Mouse (Mus musculus): ENCODE results near the gene Ice1. TPM values are rescaled to one million over a fixed set of nuclear protein-coding genes. Genes with fewer than 3 reads are reported as not detected.
A peak's percentile ranks its signal among the peaks of the same experiment; 100 is the strongest.

Gene Ice1
- total RNA-seq (2012; rRNA removed) = 56.4 and 60.6 TPM in 2 replicates

DNA sequence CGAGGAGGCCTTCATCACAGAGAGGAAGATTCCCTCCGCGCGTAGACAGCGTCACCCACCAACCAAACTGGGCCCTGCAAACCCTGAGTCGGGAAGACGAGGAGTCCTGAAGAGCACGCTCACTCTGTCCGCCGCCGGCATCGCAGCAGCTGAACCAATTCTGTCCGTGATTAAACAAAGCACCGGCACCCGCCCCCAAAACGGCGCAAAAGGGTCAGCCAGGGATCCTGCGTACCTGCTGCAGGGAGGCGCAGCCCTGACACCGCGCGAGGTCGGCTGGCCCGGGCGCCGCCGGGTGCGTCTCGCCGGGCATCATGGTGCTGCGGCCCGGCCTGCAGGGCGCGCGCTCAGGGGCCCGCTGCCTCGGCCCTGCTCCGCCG lies at the start of gene Ice1:
Ice1 (minus strand) TSS at position 353 of the 380 bp plus-strand sequence.
- Histone ChIP-seq H3K4me1 (ENCODE audit: control insufficient read depth in 2 of 2, insufficient read depth in 2 of 2, low read length in 2 of 2, poor library complexity in 1 of 2) (peaks cover 0 to 7% of the 10 kb centered on the region in 2 experiments; a peak in 2 of 4 replicates), H3K36me3 (ENCODE audit: control insufficient read depth, insufficient read depth, low read length, poor library complexity, severe bottlenecking) (no peaks in the 10 kb centered on the region), H3K9me3 (ENCODE audit: control insufficient read depth, insufficient read depth, low read depth, low read length) (no peaks in the 10 kb centered on the region), H3K4me3 (ENCODE audit: insufficient read depth in 1 of 2, low read depth in 1 of 2, low read length in 2 of 2, poor library complexity in 1 of 2, severe bottlenecking in 1 of 2) (peak within 1 kb of the TSS; percentile 59 to 99), H3K9ac (ENCODE audit: insufficient read depth, low read depth, low read length, poor library complexity, severe bottlenecking) (peak within 1 kb of the TSS; percentile 98), H3K27ac (ENCODE audit: insufficient read depth, low read depth, low read length, poor library complexity, severe bottlenecking) (peak within 1 kb of the TSS; percentile 89; the same call in 1 of the 2 replicates)
- no peak for DNase-seq (ENCODE audit: low read depth, low spot score)
- in situ Hi-C loops (cut with MboI; ENCODE audit: low sequenced_read_pairs in 2 of 2, unreplicated experiment in 2 of 2) = loop anchor here in 1 of 2 experiments (25.0 kb wide), 2 partner anchors 200 to 350 kb away; partner anchors contain the start of gene Adamts16
- TF ChIP-seq CHD2 (IDR thresholded peaks at IDR 0.05; ENCODE audit: low read depth, low read length) = no peak
- TF ChIP-seq MAFK (IDR thresholded peaks at IDR 0.05; ENCODE audit: insufficient read depth, low read depth, low read length) = no peak
- TF ChIP-seq ZC3H11A (IDR thresholded peaks at IDR 0.05; ENCODE audit: borderline replicate concordance, low read depth, low read length) = no peak
- TF ChIP-seq ZNF384 (IDR thresholded peaks at IDR 0.05; ENCODE audit: low read depth, low read length) = no peak
- no peak for TF ChIP-seq HCFC1 (IDR thresholded peaks at IDR 0.05; ENCODE audit: borderline replicate concordance, insufficient read depth, low read length)

DNA sequence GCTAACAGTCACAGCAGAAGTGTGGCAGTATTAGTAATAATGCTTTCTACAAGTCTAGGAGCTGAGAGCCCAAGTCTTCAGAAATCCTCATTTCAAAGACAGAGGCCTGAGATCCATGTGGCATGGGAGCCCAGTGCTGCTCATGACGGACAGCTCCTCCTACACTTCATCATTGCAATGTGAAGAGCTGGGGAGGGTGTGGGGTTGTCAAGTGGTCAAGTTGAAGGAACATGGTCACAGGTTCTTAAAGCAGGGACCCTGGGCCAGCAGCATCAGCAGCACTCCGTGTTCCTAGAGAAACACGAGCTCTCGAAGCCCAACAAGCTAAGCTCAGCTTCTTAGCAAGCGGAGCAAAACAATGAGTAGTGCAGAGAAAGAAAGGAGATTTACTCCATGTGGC lies 48.4 kb upstream of the Ice1 start:
- TF ChIP-seq MAFK (IDR thresholded peaks at IDR 0.05; ENCODE audit: insufficient read depth, low read depth, low read length) (no peak), ZNF384 (IDR thresholded peaks at IDR 0.05; ENCODE audit: low read depth, low read length) (no peak), ZC3H11A (IDR thresholded peaks at IDR 0.05; ENCODE audit: borderline replicate concordance, low read depth, low read length) (no peak), HCFC1 (IDR thresholded peaks at IDR 0.05; ENCODE audit: borderline replicate concordance, insufficient read depth, low read length) (no peak), CHD2 (IDR thresholded peaks at IDR 0.05; ENCODE audit: low read depth, low read length) (no peak)
- no peak overlapping the region for H3K9ac ChIP-seq (ENCODE audit: insufficient read depth, low read depth, low read length, poor library complexity, severe bottlenecking)
- no peak overlapping the region for H3K4me3 ChIP-seq (ENCODE audit: insufficient read depth in 1 of 2, low read depth in 1 of 2, low read length in 2 of 2, poor library complexity in 1 of 2, severe bottlenecking in 1 of 2)
- no peaks in the 10 kb centered on the region for H3K9me3 ChIP-seq (ENCODE audit: control insufficient read depth, insufficient read depth, low read depth, low read length)
- no peaks in the 10 kb centered on the region for H3K4me1 ChIP-seq (ENCODE audit: control insufficient read depth in 2 of 2, insufficient read depth in 2 of 2, low read length in 2 of 2, poor library complexity in 1 of 2)
- in situ Hi-C loops (cut with MboI; ENCODE audit: low sequenced_read_pairs in 2 of 2, unreplicated experiment in 2 of 2) = no loop called here
- H3K36me3 ChIP-seq (ENCODE audit: control insufficient read depth, insufficient read depth, low read length, poor library complexity, severe bottlenecking) = no peaks in the 10 kb centered on the region
- no peak for DNase-seq (ENCODE audit: low read depth, low spot score)
- no peak overlapping the region for H3K27ac ChIP-seq (ENCODE audit: insufficient read depth, low read depth, low read length, poor library complexity, severe bottlenecking)

DNA sequence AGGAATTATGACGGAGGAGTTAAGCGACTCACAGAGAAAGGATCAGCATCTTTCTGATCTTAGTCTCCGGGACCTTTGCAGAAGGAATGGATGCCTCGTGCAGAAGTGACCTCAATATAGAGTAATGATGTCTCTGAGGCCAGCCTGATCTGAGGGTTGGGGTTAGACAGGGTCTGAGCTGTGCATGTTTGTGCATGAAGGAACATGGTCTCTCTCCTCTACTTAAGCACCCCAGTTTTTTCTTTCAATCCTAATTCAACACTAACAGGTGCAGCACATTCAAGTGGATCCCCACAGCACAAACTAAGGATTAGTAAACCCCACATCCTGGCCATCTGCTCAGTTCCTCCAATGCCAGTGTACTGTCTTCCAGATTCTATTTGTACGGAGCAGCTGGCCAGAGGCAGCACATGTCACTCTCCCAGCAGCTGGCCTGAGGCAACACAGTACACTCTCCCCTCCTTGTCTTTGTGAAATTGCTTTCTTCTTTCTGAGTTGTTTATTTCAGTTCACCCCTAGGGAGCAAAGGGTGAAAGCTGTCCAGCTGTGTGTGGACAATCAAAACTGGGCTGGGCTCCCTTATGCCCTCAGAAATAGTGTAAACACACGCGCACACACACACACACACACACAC lies 47.7 kb upstream of the Ice1 start:
- in situ Hi-C loops (cut with MboI; ENCODE audit: low sequenced_read_pairs in 2 of 2, unreplicated experiment in 2 of 2) = no loop called here
- no peak overlapping the region for H3K9ac ChIP-seq (ENCODE audit: insufficient read depth, low read depth, low read length, poor library complexity, severe bottlenecking)
- H3K9me3 ChIP-seq (ENCODE audit: control insufficient read depth, insufficient read depth, low read depth, low read length) = no peaks in the 10 kb centered on the region
- no peak overlapping the region for H3K27ac ChIP-seq (ENCODE audit: insufficient read depth, low read depth, low read length, poor library complexity, severe bottlenecking)
- DNase-seq (ENCODE audit: low read depth, low spot score) = no peak
- TF ChIP-seq ZC3H11A (IDR thresholded peaks at IDR 0.05; ENCODE audit: borderline replicate concordance, low read depth, low read length) (no peak), CHD2 (IDR thresholded peaks at IDR 0.05; ENCODE audit: low read depth, low read length) (no peak), MAFK (IDR thresholded peaks at IDR 0.05; ENCODE audit: insufficient read depth, low read depth, low read length) (no peak), HCFC1 (IDR thresholded peaks at IDR 0.05; ENCODE audit: borderline replicate concordance, insufficient read depth, low read length) (no peak), ZNF384 (IDR thresholded peaks at IDR 0.05; ENCODE audit: low read depth, low read length) (no peak)
- no peak overlapping the region for H3K4me3 ChIP-seq (ENCODE audit: insufficient read depth in 1 of 2, low read depth in 1 of 2, low read length in 2 of 2, poor library complexity in 1 of 2, severe bottlenecking in 1 of 2)
- no peaks in the 10 kb centered on the region for H3K4me1 ChIP-seq (ENCODE audit: control insufficient read depth in 2 of 2, insufficient read depth in 2 of 2, low read length in 2 of 2, poor library complexity in 1 of 2)
- H3K36me3 ChIP-seq (ENCODE audit: control insufficient read depth, insufficient read depth, low read length, poor library complexity, severe bottlenecking) = no peaks in the 10 kb centered on the region

DNA sequence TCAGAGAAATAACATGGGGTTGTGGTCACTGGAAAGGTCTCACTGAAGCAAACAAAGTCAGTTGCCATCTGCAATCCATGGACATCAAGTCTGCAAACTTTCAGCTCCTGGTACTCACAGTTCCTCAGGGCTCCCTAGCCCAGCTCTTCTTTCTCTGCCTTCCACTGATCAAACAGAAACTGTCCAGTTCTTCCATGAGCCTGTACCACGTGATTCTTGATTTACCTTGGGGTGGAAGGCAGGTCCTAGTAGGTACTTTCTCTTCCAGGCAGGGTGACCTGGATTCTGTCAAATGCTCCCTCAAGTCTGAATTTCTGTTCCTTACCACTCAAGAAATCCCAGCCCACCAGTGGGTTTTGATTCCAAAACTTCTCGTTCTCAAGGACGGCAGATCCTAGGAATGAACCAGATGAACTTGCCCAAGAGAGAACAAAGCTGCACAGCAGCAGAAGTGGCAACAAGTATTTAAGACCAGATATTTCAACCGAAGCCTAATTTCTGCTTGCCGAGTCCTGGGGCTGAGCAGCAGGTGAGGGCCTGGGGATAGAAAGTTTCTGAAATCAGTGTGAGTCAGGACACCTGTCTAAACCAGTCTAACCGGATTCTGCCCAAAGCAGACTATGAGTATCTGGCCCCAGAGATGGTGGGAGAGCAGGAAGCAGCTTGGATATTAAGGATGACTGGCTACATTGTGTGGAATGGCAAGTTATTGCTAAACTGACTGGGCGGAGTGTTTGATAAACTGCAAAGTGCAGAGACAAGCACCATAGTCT lies 44.2 kb upstream of the Ice1 start:
- Histone ChIP-seq H3K4me1 (ENCODE audit: control insufficient read depth in 2 of 2, insufficient read depth in 2 of 2, low read length in 2 of 2, poor library complexity in 1 of 2) (no peaks in the 10 kb centered on the region), H3K9me3 (ENCODE audit: control insufficient read depth, insufficient read depth, low read depth, low read length) (no peaks in the 10 kb centered on the region), H3K27ac (ENCODE audit: insufficient read depth, low read depth, low read length, poor library complexity, severe bottlenecking) (no peak overlapping the region), H3K9ac (ENCODE audit: insufficient read depth, low read depth, low read length, poor library complexity, severe bottlenecking) (no peak overlapping the region), H3K36me3 (ENCODE audit: control insufficient read depth, insufficient read depth, low read length, poor library complexity, severe bottlenecking) (no peaks in the 10 kb centered on the region), H3K4me3 (ENCODE audit: insufficient read depth in 1 of 2, low read depth in 1 of 2, low read length in 2 of 2, poor library complexity in 1 of 2, severe bottlenecking in 1 of 2) (no peak overlapping the region)
- no peak for TF ChIP-seq CHD2 (IDR thresholded peaks at IDR 0.05; ENCODE audit: low read depth, low read length)
- no peak for TF ChIP-seq MAFK (IDR thresholded peaks at IDR 0.05; ENCODE audit: insufficient read depth, low read depth, low read length)
- TF ChIP-seq ZC3H11A (IDR thresholded peaks at IDR 0.05; ENCODE audit: borderline replicate concordance, low read depth, low read length) = no peak
- TF ChIP-seq HCFC1 (IDR thresholded peaks at IDR 0.05; ENCODE audit: borderline replicate concordance, insufficient read depth, low read length) = no peak
- TF ChIP-seq ZNF384 (IDR thresholded peaks at IDR 0.05; ENCODE audit: low read depth, low read length) = no peak
- no peak for DNase-seq (ENCODE audit: low read depth, low spot score)
- in situ Hi-C loops (cut with MboI; ENCODE audit: low sequenced_read_pairs in 2 of 2, unreplicated experiment in 2 of 2) = no loop called here
